Mouse (Mus musculus) stomach, embryonic 16.5 days (tissue): Measurements from ENCODE around the gene Snx1. TPM values are rescaled to one million over a fixed set of nuclear protein-coding genes. Genes with fewer than 3 reads are reported as not detected.

Source experiments
- ATAC-seq: fragments of 200-750 bp; cut with Nextera tagmentation; 2 replicates; pipeline ENCODE4 v1.8.0; 2017; ENCODE audit warnings: moderate number of reproducible peaks, moderate TSS enrichment; ENCODE audit not compliant: insufficient read depth, low FRiP score
- H3K27ac ChIP-seq: fragments of 300-500 bp; sonication (generic); 2 replicates; pipeline ENCODE4 v1.5.1; 2014; ENCODE audit warnings: low read length
- H3K27me3 ChIP-seq: fragments of 300-500 bp; sonication (generic); 2 replicates; pipeline ENCODE4 v1.6.1; 2014; ENCODE audit warnings: low read length, control low read depth, mixed read lengths; ENCODE audit not compliant: control insufficient read depth, insufficient read depth
- H3K36me3 ChIP-seq: fragments of 300-500 bp; sonication (generic); 2 replicates; pipeline ENCODE4 v1.6.1; 2014; ENCODE audit warnings: low read length; ENCODE audit not compliant: control insufficient read depth, insufficient read depth
- H3K4me1 ChIP-seq: fragments of 300-500 bp; sonication (generic); 2 replicates; pipeline ENCODE4 v1.6.1; 2014; ENCODE audit warnings: low read length, control low read depth, mixed read lengths; ENCODE audit not compliant: control insufficient read depth, insufficient read depth
- H3K4me2 ChIP-seq: fragments of 300-500 bp; sonication (generic); 2 replicates; pipeline ENCODE4 v1.6.1; 2014; ENCODE audit warnings: low read depth, low read length, mixed read lengths
- H3K4me3 ChIP-seq: fragments of 300-500 bp; sonication (generic); replicated peaks from 2 replicates; pipeline ENCODE4 v1.5.1; 2014; ENCODE audit warnings: mild to moderate bottlenecking, low read length
- H3K9ac ChIP-seq: fragments of 300-500 bp; sonication (generic); 2 replicates; pipeline ENCODE4 v1.6.1; 2014; ENCODE audit warnings: low read length
- H3K9me3 ChIP-seq: fragments of 300-500 bp; sonication (generic); replicated peaks from 2 replicates; pipeline ENCODE4 v1.6.1; 2016; ENCODE audit warnings: low read length, control low read depth; ENCODE audit not compliant: control insufficient read depth
- whole genome bisulfite sequencing: fragments of 180-500 bp; shearing (Covaris S2); extraction: QIAGEN DNeasy Blood & Tissue Kit; methylation state at CpG from one replicate; pipeline ENCODE4 v1.1.7; 2014; 5-methylcytosine and 5-hydroxymethylcytosine counted together
- polyA plus RNA-seq: library from polyadenylated mRNA; unstranded; fragments of >200 nt; fragmentation: Nextera tagmentation; extraction: Ambion mirVana; gene quantifications from 2 replicates; pipeline ENCODE4 v1.2.1, GENCODE M21; 2015

Snx1 gene
- polyA plus RNA-seq: 121 and 122 TPM in 2 replicates

DNA sequence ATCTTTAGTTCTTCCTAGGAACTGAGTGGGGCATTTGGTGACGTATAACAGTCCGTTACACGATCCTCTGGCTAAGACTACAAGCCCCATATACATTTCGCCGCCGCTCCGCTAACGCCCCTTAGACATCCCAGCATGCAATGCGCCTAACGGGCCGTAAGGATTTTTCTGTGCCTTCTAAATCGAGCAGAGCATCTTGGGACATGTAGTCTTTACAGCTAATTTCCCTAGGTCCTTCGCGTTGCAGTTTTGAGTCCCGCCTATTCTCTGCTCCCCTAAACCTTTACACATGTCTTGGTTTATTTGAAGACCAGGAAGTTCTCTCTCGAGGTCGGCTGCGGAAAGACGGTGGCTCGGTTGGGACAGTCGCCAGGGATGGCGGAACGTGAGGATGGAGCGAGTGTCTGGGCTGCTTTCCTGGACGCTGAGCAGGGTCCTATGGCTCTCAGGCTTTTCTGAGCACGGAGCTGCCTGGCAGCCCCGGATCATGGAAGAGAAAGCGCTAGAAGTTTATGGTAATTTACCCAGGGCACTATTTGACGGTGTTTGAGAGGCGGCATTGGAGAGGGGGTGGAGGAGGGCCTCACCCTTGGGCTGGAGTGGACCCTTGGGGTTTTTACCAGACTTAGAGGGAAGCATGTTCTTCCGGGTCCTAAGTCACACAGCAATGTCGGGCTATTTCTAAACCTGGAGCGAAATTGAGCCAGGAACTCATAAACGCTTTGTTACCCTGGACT lies at the start of gene Snx1, which contains the start of gene Ciao2a:
TSS of gene Snx1 (minus strand) at position 132 of the 737 bp plus-strand sequence.
TSS of gene Ciao2a (plus strand) at position 156 of the 737 bp plus-strand sequence.
- Histone ChIP-seq H3K27me3 (no peaks in the 10 kb centered on the region), H3K36me3 (peaks cover 2% of the 10 kb centered on the region), H3K9ac (peak within 1 kb of the TSS; percentile 77), H3K9me3 (no peaks in the 10 kb centered on the region), H3K27ac (peak within 1 kb of the TSS; percentile 83), H3K4me2 (peak within 1 kb of the TSS; percentile 76), H3K4me3 (peak within 1 kb of the TSS; percentile 67), H3K4me1 (peaks cover 21% of the 10 kb centered on the region)
- peak; percentile 85 for ATAC-seq
- under 1% methylated on average over 34 of the region's 34 CpGs for WGBS

DNA sequence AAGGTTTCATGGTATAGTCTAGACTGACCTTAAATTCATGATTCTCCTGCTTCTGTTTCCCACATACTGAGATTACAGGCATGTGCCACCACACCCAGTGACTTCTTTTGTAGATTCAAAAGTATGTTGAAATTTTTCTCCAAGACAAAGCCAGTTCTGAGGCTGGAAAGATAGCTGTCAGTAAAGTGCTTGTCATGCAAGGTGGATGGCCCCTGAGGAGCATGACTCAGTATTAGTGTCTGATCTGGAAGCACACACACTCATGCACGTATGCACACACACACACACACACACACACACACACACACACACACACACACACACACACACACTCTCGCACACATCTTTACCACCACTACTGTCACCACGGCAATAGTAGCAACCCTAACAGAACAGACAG lies 48.6 kb upstream of the Snx1 start:
- no peaks in the 10 kb centered on the region for H3K9me3 ChIP-seq
- H3K27me3 ChIP-seq: no peaks in the 10 kb centered on the region

DNA sequence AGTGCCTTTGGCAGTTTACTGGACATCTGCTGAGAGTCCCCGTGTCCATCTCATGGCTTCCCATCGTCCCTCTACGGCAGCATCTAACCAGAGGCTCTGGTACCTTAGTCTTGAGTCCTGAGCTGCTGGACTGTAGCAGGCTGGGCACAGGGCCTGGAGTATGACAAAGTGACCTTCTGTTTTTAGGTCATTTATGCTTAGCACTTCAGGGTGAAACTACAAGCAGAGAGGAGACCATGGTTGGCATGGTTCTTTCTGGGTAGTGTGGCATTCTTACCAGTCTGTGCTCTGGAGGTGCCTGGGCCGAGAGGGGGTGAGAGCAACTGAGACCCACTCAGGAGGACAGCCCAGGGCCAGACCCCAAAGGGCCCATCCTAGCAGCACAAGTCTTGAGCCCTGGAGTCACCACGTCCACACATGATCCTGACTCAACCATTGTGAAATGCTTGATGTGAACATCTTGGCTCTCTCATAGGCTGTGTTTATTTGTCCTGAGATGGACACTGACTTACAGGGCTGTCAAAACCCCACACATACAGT lies 47.0 kb upstream of the Snx1 start:
- no peak overlapping the region for H3K9ac ChIP-seq
- no peak for ATAC-seq
- H3K9me3 ChIP-seq: no peaks in the 10 kb centered on the region

More for the DNA sequence above, 48.6 kb upstream of the Snx1 start:
- Histone ChIP-seq H3K36me3 (no peaks in the 10 kb centered on the region), H3K4me3 (no peak overlapping the region), H3K9ac (no peak overlapping the region), H3K4me2 (no peak overlapping the region), H3K27ac (no peak overlapping the region), H3K4me1 (no peaks in the 10 kb centered on the region)
- no peak for ATAC-seq
- 87% methylated on average over 3 of the region's 3 CpGs for WGBS

DNA sequence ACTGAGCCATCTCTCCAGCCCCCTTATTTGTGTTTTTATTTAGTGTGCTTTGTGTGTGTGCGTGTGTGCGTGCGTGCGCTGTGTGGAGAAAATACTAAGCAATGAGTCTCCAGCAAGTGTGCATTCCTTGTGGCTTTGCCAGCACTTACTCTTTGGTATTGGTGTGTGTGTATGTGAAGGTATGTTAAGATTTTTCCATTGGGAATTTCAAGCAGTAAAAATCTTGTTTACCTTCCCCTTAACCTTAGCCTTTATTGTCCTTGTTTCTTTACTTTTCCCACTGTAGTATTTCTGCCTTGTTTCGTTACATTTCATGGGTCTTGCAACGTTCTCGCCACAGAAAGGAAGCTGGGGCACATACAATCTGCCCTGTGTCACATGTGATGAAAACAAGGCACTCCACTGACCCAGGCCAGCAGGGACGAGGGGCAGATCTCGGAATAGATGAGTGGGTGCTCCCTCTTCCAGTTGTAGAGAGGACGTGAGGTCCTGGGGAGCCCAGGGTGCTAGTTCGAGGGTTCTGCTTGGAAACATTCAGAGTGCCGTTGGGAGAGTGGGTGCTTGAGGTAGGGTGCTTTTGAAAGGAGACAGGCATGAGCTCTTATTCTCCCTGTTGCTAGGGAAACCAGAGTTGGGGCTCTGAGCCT lies 45.0 kb upstream of the Snx1 start:
- no peak for ATAC-seq
- H3K4me2 ChIP-seq: no peak overlapping the region

More for the DNA sequence above, 47.0 kb upstream of the Snx1 start:
- peaks cover 1% of the 10 kb centered on the region; the same call in 1 of the 2 replicates for H3K4me1 ChIP-seq
- no peak overlapping the region for H3K4me3 ChIP-seq
- H3K27ac ChIP-seq: no peak overlapping the region
- H3K36me3 ChIP-seq: no peaks in the 10 kb centered on the region
- H3K4me2 ChIP-seq: no peak overlapping the region
- WGBS: 92% methylated on average over 5 of the region's 5 CpGs
- H3K27me3 ChIP-seq: no peaks in the 10 kb centered on the region

DNA sequence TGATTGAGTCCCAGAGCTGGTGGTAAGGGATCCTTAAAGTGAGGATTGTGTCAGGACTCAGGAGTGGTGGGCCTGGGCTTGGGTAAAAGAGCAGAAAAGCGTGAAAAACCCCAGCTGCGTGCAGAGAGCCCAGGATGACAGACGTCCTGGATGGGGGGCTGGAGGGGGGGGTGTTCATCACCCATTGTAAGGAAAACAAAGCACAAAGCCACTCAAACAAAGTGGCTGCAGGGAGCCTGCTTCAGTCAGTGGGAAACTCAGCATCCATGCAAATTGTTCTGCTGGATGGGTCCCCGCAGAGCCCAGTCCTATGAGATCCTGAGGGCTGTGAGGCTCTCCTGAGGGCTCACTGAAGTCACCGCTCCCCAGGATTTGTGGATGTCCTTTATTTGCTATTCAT lies 44.1 kb upstream of the Snx1 start:
- Histone ChIP-seq H3K9ac (no peak overlapping the region), H3K27me3 (no peaks in the 10 kb centered on the region), H3K4me3 (no peak overlapping the region), H3K4me2 (no peak overlapping the region), H3K27ac (no peak overlapping the region), H3K9me3 (no peaks in the 10 kb centered on the region), H3K4me1 (peaks cover 7% of the 10 kb centered on the region), H3K36me3 (no peaks in the 10 kb centered on the region)
- 51% methylated on average over 5 of the region's 5 CpGs for WGBS
- no peak for ATAC-seq

More for the DNA sequence above, 45.0 kb upstream of the Snx1 start:
- Histone ChIP-seq H3K27me3 (no peaks in the 10 kb centered on the region), H3K9me3 (no peaks in the 10 kb centered on the region), H3K9ac (no peak overlapping the region), H3K36me3 (no peaks in the 10 kb centered on the region), H3K4me3 (no peak overlapping the region), H3K27ac (no peak overlapping the region), H3K4me1 (peaks cover 7% of the 10 kb centered on the region)
- WGBS: 69% methylated on average over 12 of the region's 12 CpGs

DNA sequence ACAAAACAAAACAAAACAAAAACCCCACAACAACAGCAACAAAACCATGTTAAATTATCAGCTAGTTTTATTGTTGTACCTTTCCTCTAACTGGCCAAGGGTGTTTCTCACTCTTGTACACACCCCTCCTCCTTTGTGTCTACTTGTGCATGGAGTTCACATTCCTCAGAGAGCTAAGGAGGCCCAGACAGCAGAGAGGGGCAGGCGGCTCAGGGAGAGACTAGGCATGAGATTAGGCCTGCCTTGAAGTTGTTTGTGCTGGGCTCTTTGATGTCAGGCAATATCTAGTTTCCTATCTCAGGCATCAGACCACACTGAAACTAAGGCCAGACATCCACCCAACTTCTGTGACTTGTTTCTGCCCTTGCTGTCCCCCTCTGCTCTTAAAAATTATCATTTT lies 41.8 kb upstream of the Snx1 start:
- no peak for ATAC-seq
- WGBS: 22% methylated on average over 1 of the region's 1 CpGs
- H3K27me3 ChIP-seq: no peaks in the 10 kb centered on the region

DNA sequence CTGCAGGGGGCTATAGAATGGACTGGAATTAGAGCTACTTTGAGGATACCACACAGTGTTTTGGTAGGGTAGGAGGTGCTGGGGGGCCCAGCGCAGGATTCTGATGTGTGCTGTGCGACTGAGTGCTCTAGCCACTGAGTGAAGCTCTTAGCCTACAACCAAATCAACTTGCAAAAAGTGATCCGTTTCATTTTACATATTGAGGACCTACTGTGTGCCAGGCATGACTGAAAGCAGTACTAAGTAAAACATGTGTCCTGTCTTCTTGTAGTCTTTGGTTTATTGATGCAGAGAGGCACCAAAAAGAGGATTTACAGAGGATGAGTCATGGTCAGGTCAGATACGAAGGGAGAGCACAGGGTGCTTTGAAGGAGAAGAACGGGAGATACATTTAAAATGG lies 40.8 kb upstream of the Snx1 start:
- H3K9me3 ChIP-seq: no peaks in the 10 kb centered on the region
- no peak overlapping the region for H3K9ac ChIP-seq
- WGBS: 81% methylated on average over 5 of the region's 5 CpGs
- no peak for ATAC-seq
- no peaks in the 10 kb centered on the region for H3K36me3 ChIP-seq
- H3K27me3 ChIP-seq: no peaks in the 10 kb centered on the region
- no peak overlapping the region for H3K27ac ChIP-seq
- no peak overlapping the region for H3K4me3 ChIP-seq
- peaks cover 7% of the 10 kb centered on the region for H3K4me1 ChIP-seq
- H3K4me2 ChIP-seq: no peak overlapping the region

More for the DNA sequence above, 41.8 kb upstream of the Snx1 start:
- Histone ChIP-seq H3K9ac (no peak overlapping the region), H3K4me1 (peaks cover 7% of the 10 kb centered on the region), H3K9me3 (no peaks in the 10 kb centered on the region), H3K36me3 (no peaks in the 10 kb centered on the region), H3K4me3 (no peak overlapping the region), H3K4me2 (no peak overlapping the region), H3K27ac (no peak overlapping the region)

DNA sequence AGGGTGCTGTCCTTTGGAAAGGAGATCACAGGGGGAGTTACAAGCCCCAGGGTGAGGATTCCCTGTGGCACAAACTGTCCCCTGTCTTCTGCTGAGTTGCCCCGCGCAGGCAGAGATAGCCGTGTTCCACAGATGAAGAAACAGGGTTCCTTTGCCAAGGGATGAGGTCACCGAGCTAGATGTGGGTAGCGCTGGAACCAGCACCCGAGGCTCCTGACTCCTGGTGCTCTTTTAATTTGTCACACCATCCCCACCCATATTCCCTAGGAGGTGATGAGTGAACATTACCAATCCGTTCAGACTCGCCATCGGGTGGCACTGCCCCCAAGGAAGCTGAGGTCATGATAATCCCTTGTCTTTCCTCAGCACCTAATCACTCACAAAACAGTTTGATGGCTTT lies 36.6 kb upstream of the Snx1 start:
- H3K4me3 ChIP-seq: no peak overlapping the region
- H3K27ac ChIP-seq: no peak overlapping the region
- 77% methylated on average over 9 of the region's 9 CpGs for WGBS
- H3K9ac ChIP-seq: no peak overlapping the region
- no peak overlapping the region for H3K4me2 ChIP-seq
- peaks cover 4% of the 10 kb centered on the region; the same call in 1 of the 2 replicates for H3K4me1 ChIP-seq
- H3K27me3 ChIP-seq: no peaks in the 10 kb centered on the region
- no peak for ATAC-seq
- H3K9me3 ChIP-seq: no peaks in the 10 kb centered on the region
- no peaks in the 10 kb centered on the region for H3K36me3 ChIP-seq

DNA sequence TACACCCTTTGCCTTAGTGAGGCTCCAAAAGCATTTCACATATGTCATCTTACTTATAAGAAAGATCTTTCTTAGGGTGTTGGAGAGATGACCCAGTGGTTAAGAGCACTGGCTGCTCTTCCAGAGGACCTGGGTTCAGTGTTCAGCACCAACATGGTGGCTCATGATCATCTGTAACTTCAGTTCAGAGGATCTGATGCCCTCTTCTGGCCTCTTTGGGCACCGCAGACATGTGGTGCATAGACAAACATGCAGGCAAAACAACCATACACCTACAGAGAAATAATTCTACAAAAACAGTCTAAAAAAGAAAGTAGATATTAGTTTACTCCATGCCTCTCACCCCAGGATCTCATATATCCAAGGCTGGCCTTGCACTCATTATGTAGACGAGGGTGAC lies 33.8 kb upstream of the Snx1 start:
- no peak overlapping the region for H3K4me2 ChIP-seq
- no peak for ATAC-seq
- no peaks in the 10 kb centered on the region for H3K9me3 ChIP-seq
- no peak overlapping the region for H3K27ac ChIP-seq
- no peak overlapping the region for H3K4me3 ChIP-seq
- no peak overlapping the region for H3K9ac ChIP-seq
- H3K27me3 ChIP-seq: no peaks in the 10 kb centered on the region
- no peaks in the 10 kb centered on the region for H3K4me1 ChIP-seq
- H3K36me3 ChIP-seq: no peaks in the 10 kb centered on the region
- 90% methylated on average over 2 of the region's 2 CpGs for WGBS
